Mouse (Mus musculus): ENCODE data around the gene Nkain1. TPM values are rescaled to one million over a fixed set of nuclear protein-coding genes. Genes with fewer than 3 reads are reported as not detected.

Gene Nkain1
- polyA plus RNA-seq, 1 experiment from 2014 or later = 8.1 TPM

DNA sequence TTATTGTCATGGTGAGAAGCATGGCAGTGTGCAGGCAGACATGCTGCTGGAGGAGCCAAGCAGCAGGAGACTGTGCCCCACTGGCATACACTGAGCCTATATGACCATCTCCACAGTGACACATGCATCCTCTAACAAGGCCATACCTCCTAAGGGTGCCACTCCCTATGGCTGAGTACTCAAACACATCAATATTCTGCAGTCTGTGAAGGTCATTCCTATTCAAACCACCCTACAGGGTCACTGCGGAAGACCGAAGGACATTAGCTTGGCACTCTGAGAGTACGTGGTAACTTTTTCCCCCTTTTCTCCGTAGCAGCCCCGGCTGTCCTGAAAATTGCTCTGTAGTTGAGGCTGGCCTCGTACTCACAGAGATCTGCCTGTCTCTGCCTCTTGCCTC is 52.5 kb downstream of the Nkain1 start:
- WGBS = 91% methylated on average over 6 of the region's 6 CpGs
- Histone ChIP-seq H3K27me3 (replicated peaks; ENCODE audit: control insufficient read depth, insufficient read depth, low read length) (no peaks in the 10 kb centered on the region), H3K9ac (replicated peaks; ENCODE audit: low read depth, low read length) (no peak overlapping the region), H3K27ac (ENCODE audit: low read length) (no peak overlapping the region), H3K9me3 (ENCODE audit: control insufficient read depth, low read length) (no peaks in the 10 kb centered on the region), H3K36me3 (ENCODE audit: control insufficient read depth, insufficient read depth) (no peaks in the 10 kb centered on the region), H3K4me2 (ENCODE audit: low read length) (no peak overlapping the region), H3K4me3 (replicated peaks; ENCODE audit: low read length) (no peak overlapping the region), H3K4me1 (replicated peaks; ENCODE audit: control insufficient read depth, insufficient read depth, low read length) (peaks cover 8% of the 10 kb centered on the region)
- no peak for ATAC-seq

DNA sequence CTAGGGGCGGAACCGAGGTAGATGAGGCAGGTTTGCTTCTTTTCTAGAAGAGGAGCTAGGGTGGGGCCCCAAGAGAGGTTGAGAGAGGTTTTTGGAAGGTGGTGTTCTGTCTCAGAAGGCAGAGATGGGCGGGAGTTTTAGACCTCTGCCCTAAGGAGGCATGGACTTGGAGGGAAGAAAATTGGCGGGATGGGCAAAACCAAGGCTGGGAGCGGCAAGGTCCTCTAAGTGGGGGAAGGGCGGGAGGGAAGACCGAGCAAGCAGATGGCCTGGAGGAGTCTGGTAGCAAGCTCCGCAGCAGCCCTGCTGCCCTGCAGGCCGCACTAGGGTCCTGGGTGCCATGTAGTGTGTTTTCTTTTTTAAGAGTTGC is 53.5 kb downstream of the Nkain1 start:
- Histone ChIP-seq H3K9ac (replicated peaks; ENCODE audit: low read depth, low read length) (peak overlapping the region; percentile 36; the same call in 1 of the 2 replicates), H3K27ac (ENCODE audit: low read length) (peak overlapping the region; percentile 20; the same call in 1 of the 2 replicates), H3K4me1 (replicated peaks; ENCODE audit: control insufficient read depth, insufficient read depth, low read length) (peaks cover 8% of the 10 kb centered on the region), H3K4me2 (ENCODE audit: low read length) (peak overlapping the region; percentile 75), H3K4me3 (replicated peaks; ENCODE audit: low read length) (peak overlapping the region; percentile 74), H3K9me3 (ENCODE audit: control insufficient read depth, low read length) (no peaks in the 10 kb centered on the region), H3K27me3 (replicated peaks; ENCODE audit: control insufficient read depth, insufficient read depth, low read length) (no peaks in the 10 kb centered on the region), H3K36me3 (ENCODE audit: control insufficient read depth, insufficient read depth) (no peaks in the 10 kb centered on the region)
- WGBS = 0% methylated on average over 9 of the region's 9 CpGs
- peak; percentile 57 for ATAC-seq

DNA sequence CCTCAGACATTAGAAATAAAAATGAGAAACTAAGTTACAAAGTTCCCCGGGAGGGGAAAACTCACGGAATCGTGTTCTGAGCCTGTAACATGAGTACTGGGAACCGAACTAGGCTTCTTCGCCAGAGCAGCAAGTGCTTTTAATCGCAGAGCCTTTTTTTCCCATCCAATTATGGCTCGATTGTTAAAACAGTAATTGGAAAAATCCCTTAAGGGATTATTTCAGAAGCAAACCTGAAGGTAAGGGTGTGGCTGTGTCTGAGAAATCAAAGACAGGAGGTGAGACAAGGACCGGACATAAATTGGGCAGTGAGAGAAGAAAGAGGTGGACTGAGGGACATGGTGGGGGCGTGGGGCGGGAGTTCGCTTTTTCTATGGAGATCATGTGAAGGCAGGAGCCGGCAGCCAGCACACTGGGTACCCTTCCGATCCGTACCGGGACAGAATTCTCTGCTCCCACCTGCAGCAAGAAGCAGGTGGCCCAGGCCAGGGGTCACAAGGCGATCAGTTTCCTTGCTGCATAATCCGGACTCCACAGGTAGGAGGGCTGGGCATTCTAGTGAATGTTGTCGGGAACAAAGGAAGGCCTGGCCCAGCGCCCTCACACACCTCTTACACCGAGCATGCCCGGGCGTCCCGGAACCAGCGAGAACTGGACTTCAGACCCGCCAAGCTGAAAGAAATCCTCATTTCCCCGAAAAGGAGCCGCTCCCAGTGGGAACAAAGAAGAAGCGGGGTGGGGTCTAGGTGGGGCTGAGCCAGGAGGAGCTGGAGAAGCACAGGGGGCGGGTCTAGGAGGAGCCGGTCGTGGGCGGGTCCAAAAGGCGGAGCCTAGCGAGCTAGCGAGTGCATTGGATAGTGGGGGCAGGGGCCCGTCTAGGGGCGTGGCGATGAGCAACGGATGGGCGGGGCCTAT is 54.1 kb downstream of the Nkain1 start:
- WGBS = under 1% methylated on average over 40 of the region's 40 CpGs
- ATAC-seq = peak; percentile 99
- H3K27ac ChIP-seq (ENCODE audit: low read length) = peak overlapping the region; percentile 82

DNA sequence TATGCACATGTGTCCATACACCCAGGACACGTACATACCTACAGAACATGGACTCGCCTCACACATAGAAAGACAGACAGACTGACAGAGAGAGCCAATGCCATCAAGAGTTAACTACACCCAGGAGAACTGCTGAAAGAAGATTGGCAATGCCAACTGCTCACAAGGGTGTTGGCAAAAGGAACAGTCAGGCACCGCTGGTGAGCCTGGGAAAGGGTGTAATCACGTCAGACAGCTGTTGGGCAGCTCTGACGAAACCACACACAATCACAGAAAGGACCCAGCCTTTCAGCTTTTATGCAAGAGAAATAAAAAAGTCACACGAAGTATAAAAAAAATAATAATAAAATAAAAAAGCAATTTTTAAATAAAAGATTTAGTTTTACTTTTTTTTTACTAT is 57.5 kb downstream of the Nkain1 start:
- Histone ChIP-seq H3K4me1 (replicated peaks; ENCODE audit: control insufficient read depth, insufficient read depth, low read length) (peaks cover 8% of the 10 kb centered on the region), H3K27me3 (replicated peaks; ENCODE audit: control insufficient read depth, insufficient read depth, low read length) (no peaks in the 10 kb centered on the region), H3K4me2 (ENCODE audit: low read length) (no peak overlapping the region), H3K27ac (ENCODE audit: low read length) (no peak overlapping the region), H3K4me3 (replicated peaks; ENCODE audit: low read length) (no peak overlapping the region), H3K9me3 (ENCODE audit: control insufficient read depth, low read length) (no peaks in the 10 kb centered on the region), H3K9ac (replicated peaks; ENCODE audit: low read depth, low read length) (no peak overlapping the region), H3K36me3 (ENCODE audit: control insufficient read depth, insufficient read depth) (no peaks in the 10 kb centered on the region)
- no peak for ATAC-seq
- WGBS = 76% methylated on average over 6 of the region's 6 CpGs

More for the DNA sequence above, 54.1 kb downstream of the Nkain1 start:
- Histone ChIP-seq H3K4me2 (ENCODE audit: low read length) (peak overlapping the region; percentile 75), H3K4me3 (replicated peaks; ENCODE audit: low read length) (peak overlapping the region; percentile 74), H3K27me3 (replicated peaks; ENCODE audit: control insufficient read depth, insufficient read depth, low read length) (no peaks in the 10 kb centered on the region), H3K9ac (replicated peaks; ENCODE audit: low read depth, low read length) (peak overlapping the region; percentile 75), H3K9me3 (ENCODE audit: control insufficient read depth, low read length) (no peaks in the 10 kb centered on the region), H3K36me3 (ENCODE audit: control insufficient read depth, insufficient read depth) (no peaks in the 10 kb centered on the region), H3K4me1 (replicated peaks; ENCODE audit: control insufficient read depth, insufficient read depth, low read length) (peaks cover 8% of the 10 kb centered on the region)

Other genes starting within 250 kb of the Nkain1 start
- gene Zcchc17, start 214.2 kb downstream of the Nkain1 start, polyA plus RNA-seq (2015; fragmentation: Nextera tagmentation; extraction: Ambion mirVana) = 76.1 and 81.9 TPM in 2 replicates
- gene Snrnp40, start 214.0 kb downstream of the Nkain1 start, polyA plus RNA-seq (2015; fragmentation: Nextera tagmentation; extraction: Ambion mirVana) = 125 and 126 TPM in 2 replicates
- 137 and 142 TPM in 2 replicates for gene Pum1, start 89.1 kb upstream of the Nkain1 start, polyA plus RNA-seq (2015; fragmentation: Nextera tagmentation; extraction: Ambion mirVana)
- gene Sdc3, start 218.4 kb upstream of the Nkain1 start, polyA plus RNA-seq (2015; fragmentation: Nextera tagmentation; extraction: Ambion mirVana) = 89.6 and 113 TPM in 2 replicates

Measured in forebrain, embryonic 16.5 days (tissue).